Mouse (Mus musculus) myocyte (in vitro differentiated cells): ENCODE data around the gene Fgd2.

Source experiments
- MAX ChIP-seq: IDR thresholded peaks from one replicate; pipeline ENCODE4 v1.6.1; 2011; ENCODE audit warnings: low read depth, mild to moderate bottlenecking, control low read depth
- MYOG ChIP-seq, 3 experiments: IDR thresholded peaks; one replicate each; pipeline ENCODE4 v1.6.1; 2011; ENCODE audit warnings: control low read depth in 2 of 3, low read depth in 2 of 3, mild to moderate bottlenecking in 2 of 3; ENCODE audit not compliant: insufficient read length in 2 of 3, control insufficient read depth in 1 of 3, insufficient read depth in 1 of 3
- POLR2A ChIP-seq: IDR thresholded peaks from one replicate; pipeline ENCODE4 v1.6.1; 2011; ENCODE audit warnings: low read depth, mild to moderate bottlenecking, control low read depth, moderate library complexity; ENCODE audit not compliant: insufficient read length
- POLR2AphosphoS2 ChIP-seq: IDR thresholded peaks from one replicate; pipeline ENCODE4 v1.6.1; 2011; ENCODE audit warnings: low read depth, control low read depth; ENCODE audit not compliant: insufficient read length
- USF1 ChIP-seq: IDR thresholded peaks from one replicate; pipeline ENCODE4 v1.6.1; 2011; ENCODE audit warnings: low read depth, mild to moderate bottlenecking, control low read depth, moderate library complexity

- TF ChIP-seq POLR2A = no peak
- TF ChIP-seq POLR2AphosphoS2 = no peak
- no peak for TF ChIP-seq MYOG (IDR thresholded peaks at IDR 0.05; ENCODE audit: control insufficient read depth in 1 of 3, insufficient read depth in 1 of 3, insufficient read length in 2 of 3, low read depth in 2 of 3)
- TF ChIP-seq USF1 = no peak
- no peak for TF ChIP-seq MAX
Observed at GRCm38 (mm10) chr17:29408364-29408763, 47.6 kb downstream of the Fgd2 start.
